Mouse (Mus musculus): ENCODE data around the gene Hcn4. TPM values are rescaled to one million over a fixed set of nuclear protein-coding genes. Genes with fewer than 3 reads are reported as not detected.

Gene Hcn4
- polyA plus RNA-seq (2016; fragmentation: Nextera tagmentation; extraction: Ambion mirVana): 3.0 and 3.1 TPM in 2 replicates

- 1% methylated on average over 86 of the region's 95 CpGs for WGBS
- Histone ChIP-seq H3K9me3 (no peaks in the 10 kb centered on the region), H3K27me3 (replicated peaks) (peaks cover 64% of the 10 kb centered on the region), H3K4me3 (peak within 1 kb of the TSS; percentile 77), H3K9ac (peak within 1 kb of the TSS; percentile 79), H3K4me2 (replicated peaks) (peak within 1 kb of the TSS; percentile 96), H3K27ac (peak within 1 kb of the TSS; percentile 83), H3K4me1 (peaks cover 32% of the 10 kb centered on the region), H3K36me3 (no peaks in the 10 kb centered on the region)
- ATAC-seq (ENCODE audit: low FRiP score, low read depth): peak; percentile 25; the same call in 1 of the 2 replicates
Observed at GRCm38 (mm10) chr9:58823139-58823917, at the start of gene Hcn4. Hcn4 (plus strand) TSS chr9:58823412.

DNA sequence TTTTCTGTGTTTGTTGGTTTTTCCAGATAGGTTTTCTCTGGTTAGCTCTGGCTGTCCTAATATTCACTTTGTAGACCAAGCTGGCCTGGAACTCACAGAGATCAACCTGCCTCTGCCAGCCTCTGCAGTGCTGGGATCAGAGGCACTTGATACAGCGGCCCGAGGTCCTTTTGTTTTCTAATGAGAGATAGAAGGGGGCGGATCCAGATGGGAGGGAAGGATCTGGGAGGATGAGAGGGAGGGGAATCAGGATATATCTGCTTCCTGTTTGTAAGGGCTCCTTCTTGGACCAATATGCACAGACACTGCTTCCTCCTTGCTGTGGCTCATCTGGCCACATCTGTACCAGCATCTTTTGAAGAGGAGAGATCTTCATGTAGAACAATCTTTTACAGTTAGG, 48.5 kb upstream of the Hcn4 start:
- no peak for ATAC-seq (ENCODE audit: low FRiP score, low read depth)
- 72% methylated on average over 3 of the region's 3 CpGs for WGBS
- H3K27me3 ChIP-seq (replicated peaks): no peaks in the 10 kb centered on the region
- no peak overlapping the region for H3K4me3 ChIP-seq
- H3K9me3 ChIP-seq: no peaks in the 10 kb centered on the region
- H3K9ac ChIP-seq: no peak overlapping the region
- no peaks in the 10 kb centered on the region for H3K36me3 ChIP-seq
- H3K4me2 ChIP-seq (replicated peaks): no peak overlapping the region
- no peak overlapping the region for H3K27ac ChIP-seq
- no peaks in the 10 kb centered on the region for H3K4me1 ChIP-seq

DNA sequence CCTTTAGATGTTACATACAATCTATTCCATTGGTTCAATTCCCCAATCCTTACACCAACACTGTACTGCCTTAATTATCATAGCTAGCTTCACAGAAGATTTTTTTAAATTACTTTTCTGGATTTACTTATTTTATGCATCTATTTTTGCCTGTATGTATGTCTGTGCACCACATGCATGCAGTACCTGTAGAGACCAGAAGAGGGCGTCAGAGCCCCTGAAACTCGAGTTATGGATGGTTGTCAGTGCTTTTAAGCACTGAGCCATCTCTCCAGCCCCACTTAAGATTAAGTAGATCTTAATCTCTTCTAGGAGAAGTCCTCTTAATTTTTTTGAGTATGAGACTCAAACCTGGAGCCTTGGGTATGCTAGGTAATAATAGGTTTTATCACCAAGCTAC, 47.8 kb upstream of the Hcn4 start:
- Histone ChIP-seq H3K36me3 (no peaks in the 10 kb centered on the region), H3K9ac (no peak overlapping the region), H3K4me2 (replicated peaks) (no peak overlapping the region), H3K27ac (no peak overlapping the region), H3K27me3 (replicated peaks) (no peaks in the 10 kb centered on the region), H3K4me1 (no peaks in the 10 kb centered on the region), H3K4me3 (no peak overlapping the region), H3K9me3 (no peaks in the 10 kb centered on the region)
- 15% methylated on average over 2 of the region's 2 CpGs for WGBS
- ATAC-seq (ENCODE audit: low FRiP score, low read depth): no peak

DNA sequence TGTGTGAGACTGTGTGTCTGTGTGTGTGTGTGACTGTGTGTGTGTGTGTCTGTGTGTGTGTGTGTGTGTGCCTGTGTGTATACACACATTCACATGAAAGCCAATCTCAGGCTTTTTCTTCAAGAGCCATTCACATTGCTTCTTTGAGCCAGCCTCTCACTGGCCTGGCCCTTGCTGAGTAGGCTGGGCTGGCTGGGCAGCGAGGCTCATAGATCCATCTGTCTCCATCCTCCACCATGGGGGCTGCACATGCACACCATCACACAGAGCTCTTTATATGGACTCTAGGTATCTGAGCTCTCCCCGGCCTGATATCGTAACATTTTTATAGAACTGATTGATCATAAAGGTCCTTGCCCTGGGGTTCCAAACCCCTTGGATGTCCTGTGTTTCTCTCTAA, 33.7 kb upstream of the Hcn4 start:
- no peaks in the 10 kb centered on the region for H3K9me3 ChIP-seq
- no peak overlapping the region for H3K4me3 ChIP-seq
- 83% methylated on average over 3 of the region's 3 CpGs for WGBS
- H3K36me3 ChIP-seq: no peaks in the 10 kb centered on the region
- no peak overlapping the region for H3K27ac ChIP-seq
- H3K4me1 ChIP-seq: no peaks in the 10 kb centered on the region
- no peak for ATAC-seq (ENCODE audit: low FRiP score, low read depth)
- no peaks in the 10 kb centered on the region for H3K27me3 ChIP-seq (replicated peaks)
- H3K9ac ChIP-seq: no peak overlapping the region
- no peak overlapping the region for H3K4me2 ChIP-seq (replicated peaks)

- H3K9ac ChIP-seq: no peak overlapping the region
- no peaks in the 10 kb centered on the region for H3K36me3 ChIP-seq
- H3K4me1 ChIP-seq: no peaks in the 10 kb centered on the region
- 86% methylated on average over 7 of the region's 7 CpGs for WGBS
- H3K4me3 ChIP-seq: no peak overlapping the region
- no peak overlapping the region for H3K27ac ChIP-seq
- no peak for ATAC-seq (ENCODE audit: low FRiP score, low read depth)
- no peaks in the 10 kb centered on the region for H3K9me3 ChIP-seq
- no peak overlapping the region for H3K4me2 ChIP-seq (replicated peaks)
- H3K27me3 ChIP-seq (replicated peaks): peaks cover 4% of the 10 kb centered on the region; the same call in 1 of the 2 replicates
Observed at GRCm38 (mm10) chr9:58798155-58798554, 25.1 kb upstream of the Hcn4 start.

GRCm38 (mm10) chr9:58801441-58801840, 21.8 kb upstream of the Hcn4 start:
- peaks cover 4% of the 10 kb centered on the region; the same call in 1 of the 2 replicates for H3K4me1 ChIP-seq
- H3K4me2 ChIP-seq (replicated peaks): no peak overlapping the region
- peaks cover 3% of the 10 kb centered on the region; the same call in 1 of the 2 replicates for H3K27me3 ChIP-seq (replicated peaks)
- no peak for ATAC-seq (ENCODE audit: low FRiP score, low read depth)
- H3K36me3 ChIP-seq: no peaks in the 10 kb centered on the region
- WGBS: 78% methylated on average over 2 of the region's 2 CpGs
- H3K4me3 ChIP-seq: no peak overlapping the region
- no peaks in the 10 kb centered on the region for H3K9me3 ChIP-seq
- no peak overlapping the region for H3K27ac ChIP-seq
- H3K9ac ChIP-seq: no peak overlapping the region

GRCm38 (mm10) chr9:58802294-58802693, 20.9 kb upstream of the Hcn4 start:
- H3K4me1 ChIP-seq: peaks cover 4% of the 10 kb centered on the region; the same call in 1 of the 2 replicates
- no peak for ATAC-seq (ENCODE audit: low FRiP score, low read depth)
- WGBS: 70% methylated on average over 4 of the region's 4 CpGs
- no peak overlapping the region for H3K27ac ChIP-seq
- H3K36me3 ChIP-seq: no peaks in the 10 kb centered on the region
- H3K9ac ChIP-seq: no peak overlapping the region
- no peak overlapping the region for H3K4me2 ChIP-seq (replicated peaks)
- H3K9me3 ChIP-seq: no peaks in the 10 kb centered on the region
- H3K27me3 ChIP-seq (replicated peaks): no peaks in the 10 kb centered on the region
- H3K4me3 ChIP-seq: no peak overlapping the region

GRCm38 (mm10) chr9:58802802-58803201, 20.4 kb upstream of the Hcn4 start:
- Histone ChIP-seq H3K4me1 (peaks cover 4% of the 10 kb centered on the region; the same call in 1 of the 2 replicates), H3K9me3 (no peaks in the 10 kb centered on the region), H3K27me3 (replicated peaks) (no peaks in the 10 kb centered on the region), H3K36me3 (no peaks in the 10 kb centered on the region), H3K9ac (no peak overlapping the region), H3K27ac (no peak overlapping the region), H3K4me2 (replicated peaks) (no peak overlapping the region), H3K4me3 (no peak overlapping the region)
- WGBS: 77% methylated on average over 5 of the region's 5 CpGs
- ATAC-seq (ENCODE audit: low FRiP score, low read depth): no peak

- 0 out of 2 replicates have a peak overlapping the region, but pooled peaks have one; percentile 21 for H3K9ac ChIP-seq
Observed at GRCm38 (mm10) chr9:58805601-58806318, 17.5 kb upstream of the Hcn4 start.

GRCm38 (mm10) chr9:58811171-58811570, 12.0 kb upstream of the Hcn4 start:
- WGBS: 53% methylated on average over 3 of the region's 3 CpGs
- no peak overlapping the region for H3K9ac ChIP-seq
- no peak for ATAC-seq (ENCODE audit: low FRiP score, low read depth)

More at GRCm38 (mm10) chr9:58805601-58806318, 17.5 kb upstream of the Hcn4 start:
- Histone ChIP-seq H3K27me3 (replicated peaks) (no peaks in the 10 kb centered on the region), H3K4me3 (peak overlapping the region; percentile 21; the same call in 1 of the 2 replicates), H3K4me1 (peaks cover 4% of the 10 kb centered on the region; the same call in 1 of the 2 replicates), H3K9me3 (no peaks in the 10 kb centered on the region), H3K27ac (no peak overlapping the region), H3K36me3 (no peaks in the 10 kb centered on the region), H3K4me2 (replicated peaks) (peak overlapping the region; percentile 56)
- 11% methylated on average over 15 of the region's 15 CpGs for WGBS
- no peak for ATAC-seq (ENCODE audit: low FRiP score, low read depth)

GRCm38 (mm10) chr9:58815552-58816260, 7.5 kb upstream of the Hcn4 start:
- Histone ChIP-seq H3K36me3 (no peaks in the 10 kb centered on the region), H3K27me3 (replicated peaks) (peaks cover 16% of the 10 kb centered on the region), H3K9ac (no peak overlapping the region), H3K9me3 (no peaks in the 10 kb centered on the region), H3K27ac (no peak overlapping the region), H3K4me3 (no peak overlapping the region), H3K4me2 (replicated peaks) (no peak overlapping the region), H3K4me1 (no peaks in the 10 kb centered on the region)
- ATAC-seq (ENCODE audit: low FRiP score, low read depth): no peak
- WGBS: 61% methylated on average over 15 of the region's 15 CpGs

More at GRCm38 (mm10) chr9:58811171-58811570, 12.0 kb upstream of the Hcn4 start:
- no peak overlapping the region for H3K27ac ChIP-seq
- H3K4me3 ChIP-seq: no peak overlapping the region
- H3K27me3 ChIP-seq (replicated peaks): no peaks in the 10 kb centered on the region
- H3K36me3 ChIP-seq: no peaks in the 10 kb centered on the region
- H3K9me3 ChIP-seq: no peaks in the 10 kb centered on the region
- H3K4me2 ChIP-seq (replicated peaks): no peak overlapping the region
- H3K4me1 ChIP-seq: peaks cover 2% of the 10 kb centered on the region; the same call in 1 of the 2 replicates

DNA sequence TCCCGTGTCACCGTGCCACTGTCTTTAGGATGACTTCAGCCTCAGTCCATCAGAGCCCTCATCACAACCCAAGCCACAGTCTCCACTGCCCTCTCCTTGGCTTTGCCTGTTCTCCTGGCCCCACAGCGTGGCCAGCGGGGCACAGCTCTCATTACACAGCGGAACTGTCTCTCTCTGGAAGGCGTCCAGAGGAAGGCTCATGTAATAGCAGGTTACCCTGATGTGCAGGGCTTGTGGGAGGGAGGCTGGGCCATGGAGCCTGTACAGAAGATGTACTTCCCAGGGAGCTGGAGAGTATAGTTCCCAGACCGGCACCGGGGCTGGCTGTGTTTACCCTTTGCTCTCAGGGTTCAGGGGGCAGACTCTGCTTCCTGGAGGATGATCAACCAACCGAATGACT, 6.8 kb upstream of the Hcn4 start:
- Histone ChIP-seq H3K4me2 (replicated peaks) (no peak overlapping the region), H3K9ac (no peak overlapping the region), H3K27ac (no peak overlapping the region), H3K4me3 (no peak overlapping the region), H3K36me3 (no peaks in the 10 kb centered on the region), H3K4me1 (no peaks in the 10 kb centered on the region; the same call in 1 of the 2 replicates), H3K27me3 (replicated peaks) (peaks cover 24% of the 10 kb centered on the region), H3K9me3 (no peaks in the 10 kb centered on the region)
- WGBS: 70% methylated on average over 9 of the region's 9 CpGs
- no peak for ATAC-seq (ENCODE audit: low FRiP score, low read depth)

All from neural tube, embryonic 12.5 days (tissue).